Mouse (Mus musculus): ENCODE measurements around the gene Foxo3. TPM values are rescaled to one million over a fixed set of nuclear protein-coding genes. Genes with fewer than 3 reads are reported as not detected.

The Foxo3 gene
- total and polyA plus RNA-seq, 3 experiments = 9.2 to 18.2 (median 12.6) TPM

GRCm38 (mm10) chr10:42275871-42276501 lies 569 bp downstream of the Foxo3 start:
- H3K4me1 ChIP-seq (ENCODE audit: control insufficient read depth in 1 of 2, insufficient read depth in 2 of 2) = peaks cover 10 to 42% of the 10 kb centered on the region in 2 experiments
- peak overlapping the region; percentile 24; the same call in 1 of the 2 replicates for H3K4me2 ChIP-seq (ENCODE audit: insufficient read depth, low read depth, poor library complexity, severe bottlenecking)
- peaks cover 13% of the 10 kb centered on the region for H3K9me3 ChIP-seq (replicated peaks; ENCODE audit: low read length)
- H3K79me2 ChIP-seq (replicated peaks; ENCODE audit: control insufficient read depth, extremely low read depth, insufficient read depth, poor library complexity, severe bottlenecking) = peaks cover 29% of the 10 kb centered on the region
- no peak for TF ChIP-seq CTCF (conservative IDR thresholded peaks at IDR 0.05 in 1 of 2, IDR thresholded peaks at IDR 0.05 in 1 of 2; ENCODE audit: low read depth in 2 of 2, low read length in 2 of 2)
- no peak for TF ChIP-seq NRF1 (IDR thresholded peaks at IDR 0.05; ENCODE audit: low read depth, low read length)
- peak; percentile 10; the same call in 1 of the 2 replicates for TF ChIP-seq MAX (IDR thresholded peaks at IDR 0.05; ENCODE audit: low read length)
- TF ChIP-seq ELF1 (IDR thresholded peaks at IDR 0.05; ENCODE audit: low read depth, low read length) = no peak
- no peak for TF ChIP-seq MEF2A (IDR thresholded peaks at IDR 0.05; ENCODE audit: borderline replicate concordance, low read depth, low read length)
- no peak for TF ChIP-seq UBTF (IDR thresholded peaks at IDR 0.05; ENCODE audit: low read depth, low read length)
- TF ChIP-seq JUND (conservative IDR thresholded peaks at IDR 0.05; ENCODE audit: low read depth, low read length) = no peak
- TF ChIP-seq ZMIZ1 (IDR thresholded peaks at IDR 0.05; ENCODE audit: low read depth, low read length) = 0 out of 2 replicates have a peak, but pooled peaks have one; percentile 19
- peak; percentile 31; the same call in 1 of the 2 replicates for TF ChIP-seq SIN3A (IDR thresholded peaks at IDR 0.05; ENCODE audit: low read length)
- no peak for TF ChIP-seq PAX5 (IDR thresholded peaks at IDR 0.05; ENCODE audit: low read length)
- TF ChIP-seq CHD1 (IDR thresholded peaks at IDR 0.05; ENCODE audit: low read depth, low read length) = no peak
- TF ChIP-seq BHLHE40 (IDR thresholded peaks at IDR 0.05; ENCODE audit: low read depth, low read length) = 0 out of 2 replicates have a peak, but pooled peaks have one; percentile 2
- peaks cover 10 to 21% of the 10 kb centered on the region in 2 experiments for H3K36me3 ChIP-seq (replicated peaks in 1 of 2; ENCODE audit: control insufficient read depth in 1 of 2, insufficient read depth in 1 of 2, low read length in 1 of 2)
- H3K4me3 ChIP-seq (replicated peaks in 1 of 3; ENCODE audit: low read depth in 2 of 3, low read length in 2 of 3, poor library complexity in 1 of 3) = peak overlapping the region; percentile 79 to 90 (median 82)
- H3K9ac ChIP-seq (ENCODE audit: insufficient read depth, low read depth) = peak overlapping the region; percentile 81
- peak overlapping the region; percentile 69 for H3K27ac ChIP-seq (ENCODE audit: insufficient read depth, low read depth)
- dilution Hi-C loops (cut with MboI; ENCODE audit: extremely low pct_ligation_motif_present, extremely low pct_unique_long_range_greater_than_20kb, low sequenced_read_pairs) (no loop called here), in situ Hi-C loops (cut with MboI; ENCODE audit: low pct_ligation_motif_present, low pct_unique_long_range_greater_than_20kb, low sequenced_read_pairs) (no loop called here)
- H3K27me3 ChIP-seq (replicated peaks) = no peaks in the 10 kb centered on the region
- no peak for DNase-seq (ENCODE audit: extremely low read depth)

- no peak for TF ChIP-seq CHD2 (IDR thresholded peaks at IDR 0.05; ENCODE audit: low read length)
- in situ Hi-C loops (cut with MboI; ENCODE audit: low pct_ligation_motif_present, low pct_unique_long_range_greater_than_20kb, low sequenced_read_pairs) (no loop called here), dilution Hi-C loops (cut with MboI; ENCODE audit: extremely low pct_ligation_motif_present, extremely low pct_unique_long_range_greater_than_20kb, low sequenced_read_pairs) (no loop called here)
- Histone ChIP-seq H3K4me3 (replicated peaks in 1 of 3; ENCODE audit: low read depth in 2 of 3, low read length in 2 of 3, poor library complexity in 1 of 3) (peak overlapping the region; percentile 79 to 90 (median 82)), H3K27me3 (replicated peaks) (no peaks in the 10 kb centered on the region), H3K79me2 (replicated peaks; ENCODE audit: control insufficient read depth, extremely low read depth, insufficient read depth, poor library complexity, severe bottlenecking) (peaks cover 33% of the 10 kb centered on the region), H3K9me3 (replicated peaks; ENCODE audit: low read length) (peaks cover 13% of the 10 kb centered on the region), H3K4me2 (ENCODE audit: insufficient read depth, low read depth, poor library complexity, severe bottlenecking) (peak overlapping the region; percentile 24; the same call in 1 of the 2 replicates), H3K36me3 (replicated peaks in 1 of 2; ENCODE audit: control insufficient read depth in 1 of 2, insufficient read depth in 1 of 2, low read length in 1 of 2) (peaks cover 10 to 21% of the 10 kb centered on the region in 2 experiments), H3K4me1 (ENCODE audit: control insufficient read depth in 1 of 2, insufficient read depth in 2 of 2) (peaks cover 10 to 43% of the 10 kb centered on the region in 2 experiments), H3K27ac (ENCODE audit: insufficient read depth, low read depth) (no peak overlapping the region), H3K9ac (ENCODE audit: insufficient read depth, low read depth) (peak overlapping the region; percentile 81; the same call in 1 of the 2 replicates)
- no peak for DNase-seq (ENCODE audit: extremely low read depth)
These were observed 1.1 kb downstream of the Foxo3 start for GRCm38 (mm10) chr10:42275401-42275870.
